Mouse (Mus musculus): ENCODE data around the gene Sycp2l. TPM values are rescaled to one million over a fixed set of nuclear protein-coding genes. Genes with fewer than 3 reads are reported as not detected.

Sycp2l gene
- total RNA-seq, 2 experiments from 2014 or later = not detected

DNA sequence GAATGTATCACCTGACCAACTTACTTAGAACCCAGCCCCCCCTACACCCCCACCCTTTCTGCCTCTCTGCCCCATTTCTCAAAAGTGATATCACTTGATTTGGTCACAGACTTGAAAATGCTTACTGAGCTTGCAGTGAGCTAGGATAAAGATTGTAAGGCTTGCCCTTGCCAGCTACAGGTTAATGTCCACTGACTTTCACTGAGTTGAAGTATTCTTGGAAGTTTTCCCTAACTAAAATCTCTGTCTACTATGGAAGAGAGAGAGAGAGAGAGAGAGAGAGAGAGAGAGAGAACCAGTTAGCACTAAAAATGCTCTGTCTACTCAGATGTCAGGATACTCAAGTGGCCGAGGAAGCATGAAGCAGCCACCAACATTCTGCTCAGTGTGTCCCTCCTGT lies 104.9 kb downstream of the Sycp2l start:
- no peak for ATAC-seq (replicated peaks; ENCODE audit: low FRiP score, low TSS enrichment, poor library complexity, severe bottlenecking)

- ATAC-seq (replicated peaks; ENCODE audit: low FRiP score, low TSS enrichment, poor library complexity, severe bottlenecking) = 0 out of 2 replicates have a peak, but pooled peaks have one; percentile 16
These were observed 105.7 kb downstream of the Sycp2l start for GRCm38 (mm10) chr13:41219687-41220303.

GRCm38 (mm10) chr13:41220304-41220834 lies 106.3 kb downstream of the Sycp2l start, which contains the start of gene Elovl2:
Gene Elovl2 (minus strand): TSS chr13:41220405.
- ATAC-seq (replicated peaks; ENCODE audit: low FRiP score, low TSS enrichment, poor library complexity, severe bottlenecking) = peak; percentile 76

Other genes with a start within 250 kb of the Sycp2l start
- gene Pak1ip1, start 113.3 kb upstream of the Sycp2l start, total RNA-seq (2014; fragmentation: Nextera tagmentation) = 71.9 and 77.4 TPM in 2 replicates
- 139 and 140 TPM in 2 replicates for gene Pak1ip1, start 113.3 kb upstream of the Sycp2l start, total RNA-seq (2017)
- 458 and 522 TPM in 2 replicates for gene Tmem14c, start 98.0 kb upstream of the Sycp2l start, total RNA-seq (2014; fragmentation: Nextera tagmentation)
- gene Tmem14c, start 98.0 kb upstream of the Sycp2l start, total RNA-seq (2017) = 216 and 226 TPM in 2 replicates
- gene Mak, start 34.6 kb upstream of the Sycp2l start, total RNA-seq (2014; fragmentation: Nextera tagmentation) = not detected in 2 replicates
- not detected in 2 replicates for gene Mak, start 34.6 kb upstream of the Sycp2l start, total RNA-seq (2017)
- gene Gcm2, start 3.3 kb upstream of the Sycp2l start, total RNA-seq (2014; fragmentation: Nextera tagmentation) = not detected in 2 replicates
- not detected in 2 replicates for gene Gcm2, start 3.3 kb upstream of the Sycp2l start, total RNA-seq (2017)
- gene Elovl2, start 106.1 kb downstream of the Sycp2l start, total RNA-seq (2014; fragmentation: Nextera tagmentation) = not detected in 2 replicates
- gene Elovl2, start 106.1 kb downstream of the Sycp2l start, total RNA-seq (2017) = not detected in 2 replicates
- 24.5 and 26.4 TPM in 2 replicates for gene Smim13, start 135.5 kb downstream of the Sycp2l start, total RNA-seq (2014; fragmentation: Nextera tagmentation)
- 23.5 and 28.6 TPM in 2 replicates for gene Smim13, start 135.5 kb downstream of the Sycp2l start, total RNA-seq (2017)
- not detected in 2 replicates for gene Gm17364, start 159.7 kb downstream of the Sycp2l start, total RNA-seq (2014; fragmentation: Nextera tagmentation)
- gene Gm17364, start 159.7 kb downstream of the Sycp2l start, total RNA-seq (2017) = not detected in 2 replicates

Measured in megakaryocyte-erythroid progenitor cell, adult 5-6 weeks (primary cell).